Mouse (Mus musculus) limb, embryonic 13.5 days (tissue): ENCODE measurements around the gene Cflar. TPM values are rescaled to one million over a fixed set of nuclear protein-coding genes. Genes with fewer than 3 reads are reported as not detected.
A peak's percentile ranks its signal among the peaks of the same experiment; 100 is the strongest.
"Not testable (repeated sequence)": the region's sequence is repeated elsewhere in the genome, so short reads cannot be mapped to it uniquely, and the experiment has no call there.

Source experiments
- ATAC-seq: fragments of 200-750 bp; cut with Nextera tagmentation; 2 replicates; pipeline ENCODE4 v1.8.0; 2017; ENCODE audit warnings: low read depth, moderate number of reproducible peaks, moderate TSS enrichment; ENCODE audit not compliant: low FRiP score
- H3K27ac ChIP-seq: fragments of 300-500 bp; sonication (generic); 2 replicates; pipeline ENCODE4 v1.5.1; 2015; ENCODE audit warnings: inconsistent platforms, mild to moderate bottlenecking, moderate library complexity
- H3K27me3 ChIP-seq: fragments of 300-500 bp; sonication (generic); 2 replicates; pipeline ENCODE4 v1.6.1; 2015; ENCODE audit warnings: mild to moderate bottlenecking, inconsistent platforms
- H3K36me3 ChIP-seq: fragments of 300-500 bp; sonication (generic); 2 replicates; pipeline ENCODE4 v1.6.1; 2015; ENCODE audit warnings: inconsistent platforms, mild to moderate bottlenecking, moderate library complexity
- H3K4me1 ChIP-seq: fragments of 300-500 bp; sonication (generic); 2 replicates; pipeline ENCODE4 v1.6.1; 2015; ENCODE audit warnings: inconsistent platforms
- H3K4me2 ChIP-seq: fragments of 300-500 bp; sonication (generic); replicated peaks from 2 replicates; pipeline ENCODE4 v1.6.1; 2015; ENCODE audit warnings: inconsistent platforms, mild to moderate bottlenecking, moderate library complexity
- H3K4me3 ChIP-seq: fragments of 300-500 bp; sonication (generic); 2 replicates; pipeline ENCODE4 v1.5.1; 2015; ENCODE audit warnings: moderate library complexity, mild to moderate bottlenecking, inconsistent platforms
- H3K9ac ChIP-seq: fragments of 300-500 bp; sonication (generic); 2 replicates; pipeline ENCODE4 v1.6.1; 2015; ENCODE audit warnings: mild to moderate bottlenecking, inconsistent platforms
- H3K9me3 ChIP-seq: fragments of 300-500 bp; sonication (generic); 2 replicates; pipeline ENCODE4 v1.6.1; 2016; ENCODE audit warnings: inconsistent platforms
- WGBS: fragments of 180-500 bp; shearing (Covaris S2); methylation state at CpG from one replicate; pipeline ENCODE4 v1.1.7; 2015; 5-methylcytosine and 5-hydroxymethylcytosine counted together
- polyA plus RNA-seq: library from polyadenylated mRNA; unstranded; fragments of >200 nt; fragmentation: Nextera tagmentation; extraction: Ambion mirVana; gene quantifications from 2 replicates; pipeline ENCODE4 v1.2.1, GENCODE M21; 2015

Cflar gene
- polyA plus RNA-seq, result 35.3 and 35.6 TPM in 2 replicates

GRCm38 (mm10) chr1:58711365-58712016, at the start of gene Cflar:
Gene Cflar (plus strand): TSS chr1:58711508.
- H3K4me2 ChIP-seq, result peak within 1 kb of the TSS; percentile 75
- H3K4me1 ChIP-seq, result peaks cover 32% of the 10 kb centered on the region
- H3K27me3 ChIP-seq, result no peaks in the 10 kb centered on the region
- peak within 1 kb of the TSS; percentile 99 for H3K27ac ChIP-seq
- ATAC-seq, result peak; percentile 55
- under 1% methylated on average over 45 of the region's 45 CpGs for WGBS
- peak within 1 kb of the TSS; percentile 89 for H3K9ac ChIP-seq
- no peaks in the 10 kb centered on the region for H3K9me3 ChIP-seq
- H3K36me3 ChIP-seq, result peaks cover 14% of the 10 kb centered on the region
- peak within 1 kb of the TSS; percentile 74 for H3K4me3 ChIP-seq

- H3K4me2 ChIP-seq, H3K27ac ChIP-seq, H3K4me1 ChIP-seq, H3K9me3 ChIP-seq, H3K36me3 ChIP-seq, ATAC-seq, H3K9ac ChIP-seq, H3K27me3 ChIP-seq, H3K4me3 ChIP-seq: not testable (repeated sequence)
- 92% methylated on average over 5 of the region's 5 CpGs for WGBS
Measured at GRCm38 (mm10) chr1:58662671-58663070, 48.6 kb upstream of the Cflar start.

- H3K27ac ChIP-seq, H3K36me3 ChIP-seq, H3K27me3 ChIP-seq, H3K4me1 ChIP-seq, H3K4me3 ChIP-seq, ATAC-seq, H3K4me2 ChIP-seq, H3K9ac ChIP-seq, H3K9me3 ChIP-seq: not testable (repeated sequence)
- WGBS, result 81% methylated on average over 3 of the region's 3 CpGs
Measured at GRCm38 (mm10) chr1:58663365-58663764, 47.9 kb upstream of the Cflar start.

DNA sequence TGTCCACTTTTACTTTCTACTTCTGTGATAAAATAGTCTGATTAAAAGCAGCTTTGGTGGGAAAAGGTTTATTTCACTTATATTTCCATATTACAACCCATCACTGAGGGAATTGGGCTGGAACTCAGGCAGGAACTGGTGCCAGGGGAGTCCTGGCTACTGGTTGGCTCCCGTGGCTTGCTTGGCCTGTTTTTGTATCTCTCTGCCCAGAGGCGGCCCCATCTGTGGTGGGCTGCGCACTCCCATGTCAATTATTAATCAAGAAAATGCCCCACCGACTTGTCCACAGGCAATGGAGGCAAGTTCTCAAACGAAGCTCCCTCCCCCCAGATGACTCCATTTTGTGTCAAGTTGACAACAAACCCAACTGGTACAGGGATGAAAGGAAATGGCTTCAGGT, 43.1 kb upstream of the Cflar start:
- no peaks in the 10 kb centered on the region for H3K36me3 ChIP-seq
- H3K9me3 ChIP-seq, result no peaks in the 10 kb centered on the region
- ATAC-seq, result no peak
- no peak overlapping the region for H3K4me2 ChIP-seq
- WGBS, result 84% methylated on average over 5 of the region's 5 CpGs
- no peaks in the 10 kb centered on the region for H3K27me3 ChIP-seq
- no peak overlapping the region for H3K27ac ChIP-seq
- no peak overlapping the region for H3K4me3 ChIP-seq
- H3K9ac ChIP-seq, result no peak overlapping the region
- H3K4me1 ChIP-seq, result no peaks in the 10 kb centered on the region

DNA sequence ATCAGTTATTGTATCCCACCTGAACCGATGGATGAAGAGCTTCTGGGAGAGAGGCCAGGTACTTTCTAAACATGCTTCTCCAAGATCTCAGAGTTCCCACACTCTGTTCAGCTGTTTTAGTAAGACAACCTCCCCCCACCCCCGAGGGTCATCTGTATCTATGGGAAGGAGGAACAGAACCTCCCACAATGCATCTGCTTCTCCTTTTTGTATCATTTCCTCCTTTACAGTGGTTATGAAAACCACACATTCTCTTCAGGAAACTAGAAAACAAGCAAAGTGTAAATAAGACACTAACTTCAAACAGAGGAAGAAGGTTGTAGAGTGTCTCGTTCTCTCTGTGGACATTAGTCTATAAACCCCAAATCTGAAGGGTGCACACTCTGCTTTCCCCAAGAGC, 41.7 kb upstream of the Cflar start:
- H3K9me3 ChIP-seq, H3K27me3 ChIP-seq, H3K4me2 ChIP-seq, H3K27ac ChIP-seq, H3K36me3 ChIP-seq, H3K4me3 ChIP-seq, H3K4me1 ChIP-seq, H3K9ac ChIP-seq, ATAC-seq: not testable (repeated sequence)
- WGBS, result 86% methylated on average over 3 of the region's 3 CpGs

DNA sequence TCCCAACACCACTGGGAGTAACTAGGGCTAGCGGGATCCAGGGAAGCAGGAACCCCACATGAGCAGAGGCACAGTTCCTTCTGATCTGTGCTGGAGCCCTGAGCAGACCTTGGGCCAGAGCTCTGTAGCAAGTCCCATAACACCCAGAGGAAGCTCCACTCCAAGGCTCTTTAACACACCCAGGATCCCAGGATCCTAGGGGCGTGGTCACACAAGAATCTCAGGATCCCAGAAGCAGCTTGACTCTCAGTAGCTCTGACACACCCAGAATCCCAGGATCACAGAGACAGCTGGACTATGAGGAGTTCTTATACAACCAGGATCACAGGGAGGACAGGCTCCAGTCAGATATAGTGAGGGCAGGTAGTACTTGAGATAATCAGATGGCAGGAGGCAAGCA, 39.2 kb upstream of the Cflar start:
- WGBS, result 89% methylated on average over 2 of the region's 2 CpGs
- Histone ChIP-seq H3K36me3 (no peaks in the 10 kb centered on the region), H3K4me3 (no peak overlapping the region), H3K4me1 (no peaks in the 10 kb centered on the region), H3K27me3 (no peaks in the 10 kb centered on the region), H3K9ac (no peak overlapping the region), H3K4me2 (no peak overlapping the region), H3K9me3 (no peaks in the 10 kb centered on the region), H3K27ac (no peak overlapping the region)
- ATAC-seq, result no peak

- Histone ChIP-seq H3K36me3 (no peaks in the 10 kb centered on the region), H3K27me3 (no peaks in the 10 kb centered on the region), H3K4me1 (no peaks in the 10 kb centered on the region), H3K9me3 (no peaks in the 10 kb centered on the region), H3K27ac (no peak overlapping the region), H3K4me2 (no peak overlapping the region), H3K4me3 (no peak overlapping the region), H3K9ac (no peak overlapping the region)
- no peak for ATAC-seq
- WGBS, result 84% methylated on average over 3 of the region's 3 CpGs
Measured at GRCm38 (mm10) chr1:58675011-58675410, 36.3 kb upstream of the Cflar start.

GRCm38 (mm10) chr1:58677575-58677974, 33.7 kb upstream of the Cflar start:
- Histone ChIP-seq H3K27me3 (no peaks in the 10 kb centered on the region), H3K4me3 (no peak overlapping the region), H3K9me3 (no peaks in the 10 kb centered on the region), H3K9ac (no peak overlapping the region), H3K4me1 (no peaks in the 10 kb centered on the region), H3K36me3 (no peaks in the 10 kb centered on the region), H3K27ac (no peak overlapping the region), H3K4me2 (no peak overlapping the region)
- ATAC-seq, result no peak
- WGBS, result 100% methylated on average over 1 of the region's 1 CpGs

GRCm38 (mm10) chr1:58678412-58678811, 32.9 kb upstream of the Cflar start:
- not testable (repeated sequence) for H3K27me3 ChIP-seq, H3K27ac ChIP-seq, H3K4me3 ChIP-seq, ATAC-seq, H3K36me3 ChIP-seq, H3K4me1 ChIP-seq, H3K4me2 ChIP-seq, H3K9ac ChIP-seq, H3K9me3 ChIP-seq
- 78% methylated on average over 5 of the region's 5 CpGs for WGBS

GRCm38 (mm10) chr1:58689426-58689825, 21.9 kb upstream of the Cflar start:
- Histone ChIP-seq H3K9me3 (no peaks in the 10 kb centered on the region; the same call in 1 of the 2 replicates), H3K4me1 (no peaks in the 10 kb centered on the region), H3K4me3 (no peak overlapping the region), H3K27me3 (no peaks in the 10 kb centered on the region), H3K4me2 (no peak overlapping the region), H3K27ac (no peak overlapping the region), H3K9ac (no peak overlapping the region), H3K36me3 (no peaks in the 10 kb centered on the region)
- 91% methylated on average over 1 of the region's 1 CpGs for WGBS
- ATAC-seq, result no peak

DNA sequence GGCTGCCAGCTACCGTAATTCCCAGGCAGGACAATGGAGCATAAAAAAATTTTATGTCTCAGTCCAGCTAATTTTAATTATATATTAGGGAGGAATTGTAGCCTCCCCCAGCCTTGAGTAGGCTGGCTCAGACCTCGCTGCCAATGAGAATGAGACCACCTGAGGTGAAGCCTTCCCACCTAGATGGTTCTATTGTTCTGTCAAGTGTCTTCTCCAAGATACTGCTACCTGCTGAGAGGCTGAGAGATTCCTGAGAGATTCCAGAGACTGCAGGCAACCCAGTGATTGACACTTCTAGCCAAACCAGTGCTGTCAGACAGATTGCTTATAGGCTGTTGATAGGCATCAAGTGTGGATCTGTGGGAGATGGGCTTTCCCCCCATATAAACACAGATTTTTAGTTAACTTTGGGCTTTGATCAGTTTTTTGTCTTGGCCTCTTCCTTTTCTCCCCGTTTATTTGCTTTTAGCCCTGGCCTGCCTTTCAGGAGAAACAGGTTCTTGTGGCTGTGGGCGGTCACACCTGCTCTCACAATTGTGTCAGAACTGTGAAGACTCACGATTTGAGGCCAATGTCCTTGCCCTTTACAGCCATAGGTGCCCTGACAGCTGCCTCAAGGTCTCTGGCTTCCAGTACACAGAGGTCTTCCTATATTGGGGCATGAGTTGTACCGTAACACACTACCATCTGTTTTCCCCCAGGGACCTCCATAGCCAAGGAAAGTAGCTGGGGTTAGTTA, 21.1 kb upstream of the Cflar start:
- H3K27me3 ChIP-seq, result no peaks in the 10 kb centered on the region
- H3K4me3 ChIP-seq, result no peak overlapping the region
- no peaks in the 10 kb centered on the region for H3K36me3 ChIP-seq
- H3K4me2 ChIP-seq, result no peak overlapping the region
- 67% methylated on average over 6 of the region's 6 CpGs for WGBS
- H3K4me1 ChIP-seq, result no peaks in the 10 kb centered on the region
- H3K9ac ChIP-seq, result no peak overlapping the region
- no peaks in the 10 kb centered on the region; the same call in 1 of the 2 replicates for H3K9me3 ChIP-seq
- no peak overlapping the region for H3K27ac ChIP-seq
- no peak for ATAC-seq

- not testable (repeated sequence) for H3K27me3 ChIP-seq
- WGBS, result 78% methylated on average over 2 of the region's 3 CpGs
Measured at GRCm38 (mm10) chr1:58690834-58691488, 20.3 kb upstream of the Cflar start.

More at GRCm38 (mm10) chr1:58690834-58691488, 20.3 kb upstream of the Cflar start:
- not testable (repeated sequence) for H3K9me3 ChIP-seq, ATAC-seq, H3K27ac ChIP-seq, H3K36me3 ChIP-seq, H3K4me3 ChIP-seq, H3K9ac ChIP-seq, H3K4me1 ChIP-seq, H3K4me2 ChIP-seq
